Mouse (Mus musculus) ovary, postnatal 10 days (tissue): ENCODE data around the gene Pou6f2.

Experiments
- DNase-seq: peaks from one replicate; pipeline ENCODE4 v3.0.0; 2022; ENCODE audit warnings: low spot score

The Pou6f2 gene

GRCm38 (mm10) chr13:18218566-18219234 is 178.8 kb downstream of the Pou6f2 start:
- no peak for DNase-seq

GRCm38 (mm10) chr13:18211242-18211641 is 186.2 kb downstream of the Pou6f2 start:
- DNase-seq = no peak

- DNase-seq = no peak
These were observed 192.8 kb downstream of the Pou6f2 start for GRCm38 (mm10) chr13:18204476-18205250.

GRCm38 (mm10) chr13:18174003-18174402 is 223.5 kb downstream of the Pou6f2 start:
- no peak for DNase-seq

- DNase-seq = no peak
These were observed 224.5 kb downstream of the Pou6f2 start for GRCm38 (mm10) chr13:18173021-18173420.

GRCm38 (mm10) chr13:18172334-18172733 is 225.2 kb downstream of the Pou6f2 start:
- no peak for DNase-seq

- DNase-seq = no peak
These were observed 233.3 kb downstream of the Pou6f2 start for GRCm38 (mm10) chr13:18164182-18164581.

GRCm38 (mm10) chr13:18160566-18160965 is 236.9 kb downstream of the Pou6f2 start:
- DNase-seq = no peak

- DNase-seq = no peak
These were observed 243.4 kb downstream of the Pou6f2 start for GRCm38 (mm10) chr13:18153949-18154582.

- DNase-seq = no peak
These were observed 263.8 kb downstream of the Pou6f2 start for GRCm38 (mm10) chr13:18133646-18134045.

- DNase-seq = no peak
These were observed 264.3 kb downstream of the Pou6f2 start for GRCm38 (mm10) chr13:18133193-18133592.

- no peak for DNase-seq
These were observed 266.2 kb downstream of the Pou6f2 start for GRCm38 (mm10) chr13:18131324-18131723.

- DNase-seq = no peak
These were observed 267.8 kb downstream of the Pou6f2 start for GRCm38 (mm10) chr13:18129697-18130096.

GRCm38 (mm10) chr13:18128826-18129225 is 268.7 kb downstream of the Pou6f2 start:
- no peak for DNase-seq

GRCm38 (mm10) chr13:18128053-18128452 is 269.4 kb downstream of the Pou6f2 start:
- DNase-seq = no peak

- no peak for DNase-seq
These were observed 271.4 kb downstream of the Pou6f2 start for GRCm38 (mm10) chr13:18126111-18126510.

GRCm38 (mm10) chr13:18125226-18126000 is 272.1 kb downstream of the Pou6f2 start:
- no peak for DNase-seq

- no peak for DNase-seq
These were observed 273.1 kb downstream of the Pou6f2 start for GRCm38 (mm10) chr13:18124368-18124767.

- no peak for DNase-seq
These were observed 277.1 kb downstream of the Pou6f2 start for GRCm38 (mm10) chr13:18120406-18120805.

GRCm38 (mm10) chr13:18081443-18082119 is 315.9 kb downstream of the Pou6f2 start:
- no peak for DNase-seq
